Mouse (Mus musculus) adipocyte (in vitro differentiated cells): Measurements from ENCODE around the gene Xylt1.

Source experiments
- DNase-seq: peaks from one replicate; pipeline ENCODE4 v3.0.0-alpha.2; 2016; ENCODE audit warnings: low spot score

Gene Xylt1

DNA sequence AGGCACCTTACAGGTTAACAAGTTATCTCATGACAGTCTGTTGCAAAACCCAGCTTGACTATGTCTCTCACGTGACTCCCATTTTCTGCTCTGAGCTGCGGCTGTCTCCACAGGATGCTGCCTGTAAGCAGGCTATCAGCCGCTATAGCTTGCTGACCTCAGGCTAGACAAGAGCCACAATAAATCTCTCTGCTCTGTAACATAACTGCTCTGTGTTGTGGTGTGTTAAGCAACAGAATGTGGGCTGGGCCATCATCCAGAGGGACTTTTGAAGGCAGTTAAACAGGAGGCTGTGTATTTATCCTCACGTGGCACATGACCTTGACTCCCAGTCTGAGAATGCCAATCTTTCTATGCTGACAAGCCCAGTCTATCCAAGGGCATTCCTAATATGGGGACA is 136.1 kb downstream of the Xylt1 start:
- no peak for DNase-seq

DNA sequence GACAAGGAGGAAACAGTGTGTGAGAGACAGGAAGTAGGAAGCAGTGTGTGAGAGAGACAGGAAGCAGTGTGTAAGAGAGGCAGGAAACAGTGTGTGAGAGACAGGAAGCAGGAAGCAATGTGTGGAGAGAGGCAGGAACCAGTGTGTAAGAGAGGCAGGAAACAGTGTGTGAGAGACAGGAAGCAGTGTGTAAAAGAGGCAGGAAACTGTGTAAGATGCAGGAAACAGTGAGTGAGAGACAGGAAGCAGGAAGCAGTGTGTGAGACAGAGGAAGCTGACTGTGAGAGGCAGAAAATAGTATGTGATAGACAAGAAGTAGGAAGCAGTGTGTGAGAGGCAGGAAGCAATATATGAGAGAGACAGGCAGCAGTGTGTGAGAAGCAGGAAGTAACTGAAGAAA is 140.6 kb downstream of the Xylt1 start:
- no peak for DNase-seq

DNA sequence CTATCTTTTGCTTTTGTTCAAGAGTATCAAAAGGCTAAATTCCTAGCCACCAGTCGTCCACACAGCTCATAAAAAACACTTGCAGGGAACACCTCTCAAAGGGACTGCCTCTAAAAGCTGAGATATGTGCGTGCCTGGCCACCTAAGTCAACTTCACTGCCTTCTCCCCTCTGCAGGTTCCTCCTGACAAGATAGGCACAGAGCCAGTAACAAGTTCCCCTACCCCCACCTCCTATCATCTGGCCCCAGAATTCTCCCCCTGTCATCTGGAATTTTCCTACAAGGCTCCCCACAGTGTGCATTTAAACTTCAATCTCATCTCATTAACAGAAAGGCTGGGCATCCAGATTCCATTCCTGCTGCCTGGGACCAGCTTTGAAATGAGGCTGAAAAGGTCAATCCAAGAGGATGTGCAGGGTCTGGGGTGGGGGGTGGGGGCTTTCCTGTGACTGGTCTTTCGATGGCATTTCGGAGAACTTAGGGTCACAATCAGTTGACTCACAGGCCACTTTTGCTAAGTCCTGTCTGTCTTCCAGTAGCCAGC is 141.4 kb downstream of the Xylt1 start:
- no peak for DNase-seq

DNA sequence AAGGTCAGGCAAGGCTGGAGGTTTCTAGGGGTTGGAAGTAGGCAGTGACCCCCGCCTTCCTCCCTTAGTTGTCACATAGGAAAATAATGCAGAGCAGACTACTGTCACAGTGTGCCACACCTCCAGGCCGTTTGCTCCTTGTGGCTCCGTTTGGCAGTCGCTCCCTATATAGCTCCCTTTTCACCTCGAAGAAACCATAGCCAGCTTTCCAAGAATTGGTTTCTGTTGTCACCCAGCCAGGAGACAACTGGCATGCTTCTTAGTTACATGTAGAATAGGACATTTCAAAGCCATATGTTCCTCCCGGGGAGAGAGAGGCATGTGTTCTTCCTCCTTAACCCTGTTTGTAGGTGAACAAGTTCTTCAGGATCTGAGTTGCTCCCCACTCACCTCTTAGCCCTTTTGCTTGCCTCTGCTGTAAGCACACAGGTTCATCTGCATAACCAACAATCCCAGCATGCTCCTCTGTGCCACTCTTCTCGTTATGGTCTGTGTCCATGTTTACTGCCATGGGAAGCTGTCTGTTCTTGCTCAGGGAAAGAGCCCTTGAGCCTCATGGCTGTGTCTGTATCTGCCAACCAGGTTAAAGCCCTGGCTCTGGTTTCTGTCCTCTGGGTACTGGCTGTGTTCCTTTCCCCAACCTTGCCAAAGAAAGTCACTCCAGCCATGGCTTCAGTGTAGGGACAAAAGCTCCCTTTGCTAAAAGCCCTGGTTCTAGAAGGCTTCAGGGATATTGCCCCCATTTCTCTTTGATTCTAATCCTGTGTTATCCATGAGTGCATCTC is 143.8 kb downstream of the Xylt1 start:
- no peak for DNase-seq

DNA sequence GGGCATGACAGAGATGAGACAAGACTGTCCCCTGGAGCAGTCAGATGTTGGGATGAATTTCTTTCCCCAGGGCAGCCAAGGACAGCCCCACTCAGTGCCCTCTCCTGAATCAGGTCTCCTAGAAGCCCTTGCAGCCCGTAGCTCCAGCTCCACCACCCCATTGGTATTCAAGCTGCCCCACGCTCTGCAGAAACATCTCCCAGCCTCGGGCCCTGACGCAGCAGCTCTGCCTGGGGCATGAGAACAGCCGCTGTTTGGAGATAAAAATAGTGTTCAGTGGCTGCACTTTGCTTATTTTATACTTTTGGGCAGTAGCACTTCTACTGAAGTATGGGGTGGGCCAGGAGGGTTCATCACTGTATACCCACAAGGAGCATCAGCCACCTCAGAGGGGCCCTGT is 144.9 kb downstream of the Xylt1 start:
- no peak for DNase-seq

DNA sequence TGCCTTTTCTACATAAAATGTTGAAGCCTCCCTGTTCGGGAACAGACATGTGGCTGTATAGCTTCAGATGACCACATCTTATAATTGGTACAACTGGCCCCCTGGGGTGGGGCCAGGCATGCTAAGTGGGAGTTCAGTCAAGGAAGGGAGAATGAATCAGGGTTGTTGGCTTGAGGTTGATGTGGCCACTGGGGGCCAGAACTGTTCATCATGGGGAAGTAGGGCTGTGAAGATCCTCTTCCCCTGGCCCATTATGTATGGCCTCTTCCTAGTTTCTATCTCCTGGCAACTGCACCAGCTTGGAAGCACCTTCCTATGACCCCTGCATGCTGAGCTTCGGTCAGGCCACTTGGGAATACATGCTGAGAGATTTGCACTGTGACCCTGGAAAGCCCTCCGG is 145.8 kb downstream of the Xylt1 start:
- no peak for DNase-seq

DNA sequence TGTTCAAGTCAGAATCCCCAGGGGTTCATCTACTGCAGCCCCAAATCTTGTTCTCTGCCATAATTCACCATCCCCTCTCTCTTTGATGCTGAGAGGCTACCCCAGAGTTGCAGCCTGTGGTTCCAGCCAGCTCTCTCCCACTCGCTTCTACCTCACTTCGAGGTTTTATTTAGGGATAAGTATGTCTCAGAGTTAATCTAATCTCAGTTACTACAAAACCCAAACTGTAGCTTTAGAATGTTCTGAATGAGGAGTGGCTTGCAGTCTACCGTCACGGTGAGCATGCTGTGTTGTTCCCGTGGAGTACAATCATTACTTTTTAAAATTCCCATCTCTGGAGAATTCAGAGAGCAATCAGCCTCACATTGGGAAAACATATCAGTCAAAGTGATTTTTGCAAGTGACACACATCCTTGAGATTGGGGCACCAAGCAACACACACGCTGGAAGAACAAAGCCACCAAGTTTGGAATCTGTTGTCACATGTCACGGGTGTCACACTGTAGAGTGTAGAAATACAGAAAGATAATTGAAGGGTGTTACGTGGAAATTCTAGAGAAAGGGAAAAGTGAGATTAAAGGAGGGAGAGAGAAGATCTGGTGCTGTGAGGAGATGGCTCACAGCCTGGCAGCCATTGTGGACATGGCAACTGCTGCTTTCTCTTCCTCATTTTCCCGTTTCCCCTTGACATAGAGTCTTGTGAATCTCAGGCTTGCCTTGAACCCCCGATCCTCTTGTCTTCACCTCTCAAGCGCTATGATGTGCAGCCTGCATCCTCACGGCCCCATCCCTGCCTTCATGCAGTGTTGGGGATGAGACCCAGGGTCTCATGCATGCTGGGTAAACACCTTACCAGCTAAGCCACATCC is 149.2 kb downstream of the Xylt1 start:
- DNase-seq: no peak

DNA sequence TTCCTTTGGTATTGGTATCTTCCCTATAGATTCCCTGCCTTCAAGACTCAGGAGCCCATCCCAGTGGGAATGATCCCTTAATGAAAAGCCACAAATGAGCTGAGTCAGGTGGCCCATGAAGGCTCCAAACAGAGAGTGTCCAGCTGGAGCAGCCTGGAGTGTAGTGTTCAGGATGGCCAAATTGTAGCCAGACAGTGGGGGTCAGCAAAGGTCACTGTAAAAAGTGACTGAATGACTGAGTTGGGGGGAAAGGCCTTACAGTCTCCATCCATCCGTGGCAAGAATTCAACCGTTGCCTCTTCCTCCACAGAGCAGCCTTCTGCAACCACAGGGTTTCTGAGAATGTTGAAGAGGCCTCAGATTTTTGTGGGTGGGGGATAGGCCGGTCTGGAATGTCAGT is 151.9 kb downstream of the Xylt1 start:
- DNase-seq: no peak

DNA sequence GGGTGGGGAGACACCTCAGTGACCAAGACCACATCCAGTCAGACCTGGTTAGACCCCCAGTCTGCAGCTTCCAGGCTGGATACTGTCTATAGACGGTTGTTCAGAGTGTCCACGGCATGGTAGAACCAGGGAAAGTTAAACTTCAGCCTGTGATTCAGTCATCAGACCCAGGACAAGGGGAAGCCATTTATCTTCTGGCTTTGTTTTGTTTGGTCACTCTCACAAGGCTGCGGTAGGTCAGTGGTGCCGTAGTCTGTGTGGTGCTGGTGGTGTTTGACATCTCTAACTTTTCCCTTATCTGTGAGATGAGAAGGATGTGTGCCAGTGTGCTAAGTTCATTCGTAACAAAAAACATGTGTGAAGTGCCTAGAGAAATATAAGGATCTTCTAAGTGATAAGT is 152.4 kb downstream of the Xylt1 start:
- DNase-seq: no peak

DNA sequence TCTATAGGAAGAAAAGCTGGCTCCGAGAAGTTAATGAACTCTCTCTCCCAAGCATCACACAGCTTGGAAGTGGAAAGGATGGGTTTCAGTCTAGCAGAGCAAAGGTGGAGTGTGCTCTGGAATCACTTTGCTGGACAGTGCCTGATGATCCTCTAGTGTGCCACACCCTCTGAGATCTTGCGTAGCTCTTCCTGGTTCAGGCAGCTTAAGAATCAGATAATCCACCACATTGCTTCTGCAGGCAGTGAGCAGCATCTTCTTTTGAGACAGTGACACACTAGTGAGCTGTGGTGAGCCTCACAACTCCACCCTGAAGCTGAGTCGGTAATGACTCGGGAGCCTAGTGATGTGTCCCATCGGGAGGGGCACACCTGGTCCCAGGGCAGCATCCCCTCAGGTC is 159.2 kb downstream of the Xylt1 start:
- DNase-seq: no peak

DNA sequence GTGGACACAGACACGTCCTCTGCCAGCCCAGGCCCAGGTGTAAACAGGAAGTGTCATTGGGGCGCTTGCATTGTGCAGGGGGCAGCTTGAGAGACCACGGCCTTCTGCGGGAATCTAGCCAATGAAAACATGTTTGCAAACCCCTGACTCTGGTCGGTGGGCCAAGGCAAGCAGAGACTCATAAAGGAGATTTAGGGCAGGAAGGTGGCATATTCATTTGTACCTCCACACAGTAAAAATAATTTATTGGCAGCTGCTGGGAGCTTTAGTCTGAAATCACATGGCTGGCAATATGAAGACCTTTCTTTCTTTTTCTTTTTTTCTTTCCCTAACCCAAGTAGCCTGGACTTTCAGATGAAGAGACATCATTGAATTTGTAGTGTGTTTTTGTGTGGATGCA is 159.6 kb downstream of the Xylt1 start:
- DNase-seq: no peak

DNA sequence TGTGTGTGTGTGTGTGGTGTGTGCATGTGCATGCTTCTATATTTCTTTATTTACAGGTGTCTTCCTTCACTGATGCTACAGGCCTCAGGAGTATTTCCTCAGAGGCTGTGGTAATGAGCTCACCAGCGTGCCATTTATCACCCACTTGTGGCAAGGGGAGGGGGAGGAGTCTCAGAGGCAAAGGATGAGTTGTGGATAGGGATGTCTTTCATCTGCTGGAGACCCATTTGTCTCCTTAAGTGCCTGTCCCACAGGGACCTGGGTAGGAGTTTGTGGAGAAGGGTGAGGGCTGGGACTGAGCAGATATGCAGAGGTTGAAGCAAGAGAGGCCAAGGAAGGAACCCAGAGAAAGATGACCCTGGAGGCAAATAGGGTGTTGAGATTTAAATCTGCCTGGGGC is 160.3 kb downstream of the Xylt1 start:
- no peak for DNase-seq

DNA sequence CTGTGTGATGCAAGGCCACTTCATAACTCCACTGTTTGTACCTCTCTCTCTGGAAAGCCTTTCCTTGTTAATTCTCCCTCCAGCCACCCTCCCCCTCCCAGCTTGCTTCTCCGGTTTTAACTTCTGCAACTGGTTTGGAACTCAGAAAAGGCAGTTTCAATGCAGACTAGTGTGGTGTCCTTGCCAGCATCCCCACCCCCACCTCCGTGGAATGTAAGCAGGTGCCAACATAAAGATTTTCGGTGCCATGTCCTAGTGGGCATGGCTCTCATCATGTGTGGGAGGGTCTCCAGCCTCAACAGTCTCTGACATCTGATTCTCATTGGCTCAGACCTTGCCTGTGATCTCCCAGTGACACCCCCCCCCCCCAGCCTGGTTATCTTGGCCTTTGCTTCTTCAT is 160.9 kb downstream of the Xylt1 start:
- DNase-seq: no peak

DNA sequence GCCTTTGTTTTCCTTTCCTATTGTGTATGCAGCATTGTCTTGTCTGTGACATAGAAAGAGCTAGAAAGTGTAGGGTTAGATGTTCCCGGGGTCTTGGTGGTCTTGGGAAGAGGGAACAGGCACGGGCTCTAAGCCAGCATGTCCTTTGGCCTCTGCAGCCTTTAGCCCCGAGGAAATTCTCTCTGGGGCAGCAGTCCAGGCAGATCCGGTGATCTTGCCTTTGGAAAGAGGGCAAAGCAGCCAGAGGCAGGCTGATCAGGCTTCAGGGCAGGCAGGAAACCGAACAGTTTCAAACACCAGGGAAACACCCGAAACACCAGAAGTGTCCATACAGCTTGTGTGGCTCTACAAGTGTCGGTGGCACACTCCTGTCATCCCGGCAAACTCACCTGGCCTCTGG is 162.3 kb downstream of the Xylt1 start:
- DNase-seq: no peak

DNA sequence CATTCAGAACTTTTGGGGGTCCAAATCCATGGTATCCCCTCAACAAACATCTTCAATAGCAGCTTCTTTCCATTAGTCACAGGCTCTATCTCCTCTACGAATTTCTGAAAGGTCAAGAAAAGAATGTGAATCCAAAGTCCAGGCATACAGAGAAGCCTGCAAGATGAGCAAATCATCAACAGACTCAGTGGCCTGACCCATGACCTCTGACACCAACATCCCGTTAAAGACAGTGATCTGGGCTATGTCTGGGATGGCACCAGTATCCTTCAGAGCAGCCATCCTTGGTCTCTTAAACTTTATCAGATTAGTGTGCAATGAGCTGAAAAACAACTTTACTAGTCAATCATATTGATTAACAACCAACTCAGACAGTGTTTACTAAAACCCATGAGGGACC is 163.3 kb downstream of the Xylt1 start:
- DNase-seq: no peak

DNA sequence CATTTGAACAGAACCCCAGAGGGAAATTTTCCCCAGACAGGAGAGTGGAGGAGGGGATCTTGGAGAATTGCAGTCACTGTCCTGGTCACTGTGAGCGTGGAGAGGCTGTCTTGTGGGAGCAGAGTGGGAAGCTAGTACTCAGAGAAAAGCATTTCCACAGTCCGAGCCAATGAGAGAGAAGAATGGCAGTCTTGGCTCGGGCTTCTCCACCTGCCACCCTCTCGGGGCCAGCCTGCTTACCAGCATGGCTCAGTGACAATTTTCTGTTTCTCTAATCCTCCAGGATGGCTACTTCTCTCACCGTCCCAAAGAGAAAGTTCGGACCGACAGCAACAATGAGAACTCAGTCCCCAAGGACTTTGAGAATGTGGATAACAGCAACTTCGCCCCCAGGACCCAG is 167.5 kb downstream of the Xylt1 start:
- no peak for DNase-seq

DNA sequence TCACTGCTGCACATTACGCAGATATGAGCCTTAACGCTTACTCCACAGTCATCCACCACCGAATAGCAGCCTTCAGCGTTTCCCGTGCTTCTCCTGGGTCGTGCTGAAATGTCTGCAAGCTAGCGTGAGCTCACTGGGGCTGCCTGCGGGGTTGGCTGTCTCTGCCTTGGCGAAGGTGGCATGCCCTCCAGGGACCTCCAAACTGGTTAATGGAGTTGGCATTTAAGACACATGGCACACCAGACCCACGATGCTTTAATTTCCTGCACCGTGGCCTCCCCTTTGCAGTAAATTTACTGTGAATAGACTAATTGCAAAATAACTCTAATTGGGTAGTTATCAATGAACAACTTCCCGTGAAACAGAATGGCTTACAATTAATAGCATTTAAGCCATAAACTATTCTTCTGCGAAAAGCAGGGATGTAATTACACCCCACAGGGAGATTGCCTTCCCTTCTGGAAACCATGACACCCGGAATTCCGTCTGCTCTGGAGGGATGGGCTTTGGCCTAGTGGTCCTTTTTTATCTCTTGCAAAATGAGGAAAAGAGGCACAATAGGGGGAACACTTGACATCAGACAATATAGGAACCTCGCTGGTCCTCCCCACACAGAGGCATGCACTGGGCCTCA is 170.3 kb downstream of the Xylt1 start:
- DNase-seq: no peak

DNA sequence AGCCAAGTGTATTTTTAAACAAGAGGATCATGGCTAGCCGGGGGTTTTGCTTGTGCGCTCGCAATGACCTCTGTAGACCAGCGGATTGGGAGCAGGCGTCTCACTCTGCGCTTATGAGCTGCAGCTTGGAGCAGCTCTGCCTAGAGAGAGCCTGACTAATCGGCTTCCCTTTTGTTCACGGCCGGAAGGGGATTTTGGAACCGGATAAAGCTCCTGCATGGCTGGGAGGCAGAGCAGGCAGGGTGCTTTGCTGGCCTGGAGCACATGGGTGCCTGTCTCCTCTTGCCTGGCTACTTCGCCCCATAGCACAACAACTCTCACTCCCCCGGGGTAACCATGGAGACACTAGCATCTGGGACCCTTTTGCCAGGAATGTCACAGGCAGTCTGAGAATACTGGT is 172.4 kb downstream of the Xylt1 start:
- DNase-seq: no peak

DNA sequence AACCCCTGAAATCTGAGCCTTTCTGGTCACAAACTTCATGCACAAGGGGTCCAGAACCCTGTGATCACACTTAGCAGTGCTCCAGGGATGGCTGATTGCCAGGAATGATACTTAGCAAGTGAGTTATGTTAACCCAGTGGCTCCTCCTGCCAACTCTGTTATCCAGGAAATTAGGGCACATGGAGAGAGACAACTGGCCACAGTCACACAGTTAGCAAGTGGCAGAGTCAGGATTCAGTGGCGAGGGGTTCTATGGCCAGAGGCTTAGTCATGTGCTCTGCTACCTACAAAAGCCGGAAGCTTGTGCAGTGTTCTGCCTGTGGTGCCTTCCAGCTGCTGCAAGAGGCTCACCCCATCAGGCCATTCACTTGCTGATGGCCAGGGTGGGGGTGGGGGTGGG is 175.0 kb downstream of the Xylt1 start:
- no peak for DNase-seq

DNA sequence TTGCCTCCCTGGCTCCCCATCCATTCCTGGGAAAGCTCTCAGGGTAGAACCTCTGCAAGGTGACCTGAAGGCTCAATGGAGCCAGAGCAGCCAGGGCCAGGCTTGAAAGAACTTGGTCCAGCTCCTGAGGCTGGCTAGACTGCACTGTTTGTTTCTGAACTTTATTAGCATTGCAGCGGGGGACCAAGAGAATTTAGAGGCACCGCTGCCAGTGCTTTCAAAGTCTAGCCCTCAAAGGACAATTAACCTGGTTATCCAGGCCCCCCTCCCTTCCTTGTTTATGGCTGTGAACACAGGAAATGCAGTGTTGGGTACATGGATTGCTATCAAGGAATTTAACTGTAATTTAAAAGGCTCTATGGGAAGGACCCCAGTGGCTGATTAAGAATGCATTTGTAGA is 177.4 kb downstream of the Xylt1 start:
- DNase-seq: no peak

DNA sequence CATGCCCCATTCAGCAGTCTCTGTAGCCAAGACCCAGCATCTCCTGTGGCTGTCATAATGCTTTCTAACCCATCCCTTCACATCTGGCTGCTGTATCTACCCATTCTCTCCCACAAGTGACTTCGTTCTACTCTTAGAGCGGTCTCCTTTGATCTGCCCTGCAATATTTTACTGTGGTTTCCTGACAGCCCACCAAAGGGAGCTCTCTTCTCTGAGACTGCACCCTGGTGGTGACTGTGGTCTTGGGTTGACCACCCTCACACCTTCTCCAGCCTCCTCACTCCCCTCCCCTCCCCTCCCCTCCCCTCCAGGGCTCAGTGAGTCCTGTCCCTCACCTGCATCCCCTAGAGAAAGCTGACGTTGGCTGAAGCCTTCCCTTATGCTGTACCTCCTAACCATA is 178.3 kb downstream of the Xylt1 start:
- DNase-seq: no peak

DNA sequence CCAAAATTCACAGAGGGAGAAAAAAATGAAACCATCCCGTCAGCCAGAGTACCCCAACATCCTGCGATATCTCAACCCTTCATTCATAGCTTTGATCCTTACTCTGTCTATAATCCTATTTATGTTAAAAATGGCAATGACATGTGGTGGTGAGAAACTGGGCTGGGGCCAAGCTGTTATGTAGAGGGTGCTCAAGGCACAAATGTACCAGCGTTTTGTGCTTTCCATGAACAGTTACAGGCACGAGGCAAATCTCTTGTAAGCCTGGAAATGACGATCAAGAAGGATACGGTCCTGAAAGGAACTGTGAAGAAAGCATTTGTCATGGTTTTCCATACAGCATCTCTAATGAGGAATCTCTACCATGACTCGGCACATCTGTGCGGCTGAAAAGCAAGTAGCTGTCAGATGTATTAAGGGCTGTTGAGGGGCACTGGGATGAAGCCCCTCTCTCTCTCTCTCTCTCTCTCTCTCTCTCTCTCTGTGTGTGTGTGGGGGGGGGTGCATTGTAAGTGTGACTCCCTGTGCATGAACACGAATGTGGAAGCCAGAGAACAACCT is 183.2 kb downstream of the Xylt1 start:
- no peak for DNase-seq

DNA sequence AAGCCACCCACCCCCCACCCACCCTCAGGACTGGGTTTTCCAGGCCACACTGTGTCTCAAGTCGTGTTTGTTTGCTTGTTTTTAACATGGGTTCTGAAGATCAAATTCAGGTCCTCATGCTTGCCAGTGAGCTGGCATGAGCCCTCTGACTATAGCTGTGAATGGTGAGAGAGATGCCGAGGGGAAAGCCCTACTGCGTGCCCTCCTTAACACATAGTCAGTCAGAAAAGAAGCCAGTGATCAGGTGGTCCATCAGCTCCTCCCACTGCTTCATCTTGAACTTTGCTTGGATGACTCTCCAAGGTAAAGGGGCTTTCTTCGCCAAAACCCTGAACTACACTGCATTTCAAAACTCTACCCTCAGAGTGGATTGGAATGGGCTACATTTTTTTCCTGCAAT is 183.8 kb downstream of the Xylt1 start:
- DNase-seq: no peak
